Mouse (Mus musculus): ENCODE data around the gene Tulp1. TPM values are rescaled to one million over a fixed set of nuclear protein-coding genes. Genes with fewer than 3 reads are reported as not detected.
A peak's percentile ranks its signal among the peaks of the same experiment; 100 is the strongest.
"Not testable (repeated sequence)": the region's sequence is repeated elsewhere in the genome, so short reads cannot be mapped to it uniquely, and the experiment has no call there.

Gene Tulp1
- polyA plus RNA-seq (2015; fragmentation: Nextera tagmentation; extraction: Ambion mirVana): 7.1 and 7.5 TPM in 2 replicates

DNA sequence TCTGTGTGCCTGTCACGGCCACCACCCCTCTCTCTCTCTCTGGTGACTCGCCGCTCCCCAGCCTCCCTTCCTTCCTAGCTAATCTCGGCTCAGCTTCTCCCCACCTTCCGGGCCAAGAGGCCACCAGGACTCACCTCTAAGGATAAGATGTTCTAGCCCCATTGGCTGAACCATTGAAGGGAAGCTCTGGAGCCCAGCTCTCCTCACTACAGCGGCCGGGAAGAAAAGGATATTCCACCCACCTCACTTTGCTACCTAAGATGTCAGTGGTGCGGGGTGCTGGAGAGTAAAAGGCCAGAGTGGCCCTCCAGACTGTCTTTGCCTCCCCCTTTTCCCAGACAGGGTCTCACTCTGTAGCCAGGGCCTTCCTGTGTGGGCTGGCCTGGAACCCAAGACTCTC, at the start of gene Tulp1:
TSS of gene Tulp1 (minus strand) at position 101 of the 400 bp plus-strand sequence.
- 28% methylated on average over 8 of the region's 8 CpGs for whole genome bisulfite sequencing
- ATAC-seq (ENCODE audit: low FRiP score, low read depth): no peak

DNA sequence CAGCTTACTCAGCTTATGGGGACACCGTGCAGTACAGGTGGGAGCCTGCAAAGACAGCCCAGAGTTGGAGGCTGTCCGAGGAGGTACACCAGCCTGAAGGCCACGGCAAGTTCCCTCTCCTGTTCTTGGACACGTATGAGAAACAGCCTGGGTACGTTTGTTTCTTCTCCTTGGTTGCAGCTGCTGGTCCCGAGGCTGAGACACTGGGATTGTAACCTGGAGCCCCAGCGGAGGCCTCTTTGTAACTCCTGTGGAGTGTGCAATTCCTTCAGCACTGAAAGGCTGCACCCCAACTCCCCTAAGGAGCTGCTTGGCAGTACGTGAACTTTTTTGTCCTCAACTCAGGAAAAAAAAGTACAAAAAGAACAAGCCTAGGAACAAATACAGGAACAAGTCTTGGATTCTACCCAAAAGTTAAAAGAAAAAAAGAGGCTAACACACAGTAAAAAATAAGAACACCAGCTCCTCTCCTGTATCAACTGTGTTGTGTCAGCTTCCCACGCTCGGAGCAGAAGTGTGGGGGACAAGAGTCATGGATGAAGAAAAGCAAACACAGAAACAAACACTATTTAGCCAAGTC, 46.4 kb upstream of the Tulp1 start:
- ATAC-seq (ENCODE audit: low FRiP score, low read depth): no peak
- Histone ChIP-seq H3K4me1 (0 out of 2 replicates have a peak, but pooled peaks cover 11% of the 10 kb centered on the region), H3K27me3 (no peaks in the 10 kb centered on the region), H3K27ac (peak overlapping the region; percentile 55; the same call in 1 of the 2 replicates), H3K36me3 (peaks cover 43% of the 10 kb centered on the region), H3K4me3 (no peak overlapping the region), H3K4me2 (replicated peaks) (no peak overlapping the region), H3K9ac (no peak overlapping the region), H3K9me3 (no peaks in the 10 kb centered on the region)
- 75% methylated on average over 10 of the region's 10 CpGs for WGBS

More for the DNA sequence above, at the start of gene Tulp1:
- peak within 1 kb of the TSS; percentile 59 for H3K9ac ChIP-seq
- H3K4me2 ChIP-seq (replicated peaks): peak within 1 kb of the TSS; percentile 73
- H3K9me3 ChIP-seq: no peaks in the 10 kb centered on the region
- peaks cover 30% of the 10 kb centered on the region for H3K4me1 ChIP-seq
- H3K36me3 ChIP-seq: no peaks in the 10 kb centered on the region
- peak within 1 kb of the TSS; percentile 38 for H3K4me3 ChIP-seq
- no peak within 1 kb of the TSS for H3K27ac ChIP-seq
- peaks cover 55% of the 10 kb centered on the region for H3K27me3 ChIP-seq

DNA sequence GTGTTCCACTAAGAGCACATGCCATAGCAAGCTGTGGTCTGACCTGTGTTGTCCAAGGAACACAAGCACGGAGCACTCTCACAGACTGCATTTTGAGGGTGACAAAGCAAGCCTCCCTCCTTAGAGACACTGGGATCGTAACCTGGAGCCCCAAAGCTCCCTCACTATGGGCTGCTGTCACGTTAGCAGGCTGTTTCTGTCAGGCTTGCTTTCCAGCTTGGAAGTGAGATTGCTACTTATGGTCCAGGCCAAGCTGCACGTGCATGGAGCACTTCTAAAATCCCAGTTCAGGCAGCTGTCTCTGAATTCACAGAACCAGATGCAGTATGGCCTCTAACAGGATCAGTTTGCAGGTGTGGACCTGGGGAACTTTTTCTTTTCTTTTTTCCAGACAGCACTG, 45.7 kb upstream of the Tulp1 start:
- no peak overlapping the region for H3K4me3 ChIP-seq
- H3K27ac ChIP-seq: peak overlapping the region; percentile 55; the same call in 1 of the 2 replicates
- H3K27me3 ChIP-seq: no peaks in the 10 kb centered on the region
- WGBS: 71% methylated on average over 4 of the region's 4 CpGs
- no peak overlapping the region for H3K4me2 ChIP-seq (replicated peaks)
- ATAC-seq (ENCODE audit: low FRiP score, low read depth): no peak
- H3K4me1 ChIP-seq: 0 out of 2 replicates have a peak, but pooled peaks cover 11% of the 10 kb centered on the region
- H3K9me3 ChIP-seq: no peaks in the 10 kb centered on the region
- H3K9ac ChIP-seq: no peak overlapping the region; the same call in 1 of the 2 replicates
- H3K36me3 ChIP-seq: peaks cover 48% of the 10 kb centered on the region

DNA sequence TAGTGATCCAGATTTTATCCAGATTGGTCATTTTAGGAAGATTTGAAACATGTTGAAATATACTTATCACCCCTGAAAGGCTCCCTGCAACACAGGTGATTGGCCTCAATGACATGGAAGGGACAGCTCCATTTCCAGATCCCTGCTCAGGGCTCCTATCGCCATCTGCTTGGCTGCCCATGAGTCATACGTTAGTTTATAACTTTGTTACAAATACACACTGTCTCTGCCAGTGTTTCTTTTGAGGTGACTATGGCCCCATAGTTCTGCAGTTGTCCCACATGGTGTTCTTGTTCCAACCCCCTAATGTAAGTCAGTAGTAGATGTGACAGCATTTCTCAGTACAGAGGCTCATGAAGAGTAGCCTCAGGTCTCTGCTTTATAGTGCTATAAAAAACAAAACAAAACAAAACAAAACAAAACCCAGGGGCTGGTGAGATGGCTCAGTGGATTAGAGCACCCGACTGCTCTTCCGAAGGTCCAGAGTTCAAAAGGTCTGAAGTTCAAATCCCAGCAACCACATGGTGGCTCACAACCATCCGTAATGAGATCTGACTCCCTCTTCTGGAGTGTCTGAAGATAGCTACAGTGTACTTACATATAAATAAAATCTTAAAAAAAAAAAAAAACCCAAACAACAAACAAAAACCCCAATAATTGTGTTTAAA, 43.4 kb upstream of the Tulp1 start:
- H3K27me3 ChIP-seq: no peaks in the 10 kb centered on the region
- no peak overlapping the region for H3K4me2 ChIP-seq (replicated peaks)
- H3K27ac ChIP-seq: no peak overlapping the region
- no peaks in the 10 kb centered on the region for H3K9me3 ChIP-seq
- no peak overlapping the region for H3K4me3 ChIP-seq
- 0 out of 2 replicates have a peak, but pooled peaks cover 8% of the 10 kb centered on the region for H3K4me1 ChIP-seq
- WGBS: 73% methylated on average over 5 of the region's 5 CpGs
- H3K36me3 ChIP-seq: peaks cover 47% of the 10 kb centered on the region
- ATAC-seq (ENCODE audit: low FRiP score, low read depth): no peak
- no peak overlapping the region for H3K9ac ChIP-seq

DNA sequence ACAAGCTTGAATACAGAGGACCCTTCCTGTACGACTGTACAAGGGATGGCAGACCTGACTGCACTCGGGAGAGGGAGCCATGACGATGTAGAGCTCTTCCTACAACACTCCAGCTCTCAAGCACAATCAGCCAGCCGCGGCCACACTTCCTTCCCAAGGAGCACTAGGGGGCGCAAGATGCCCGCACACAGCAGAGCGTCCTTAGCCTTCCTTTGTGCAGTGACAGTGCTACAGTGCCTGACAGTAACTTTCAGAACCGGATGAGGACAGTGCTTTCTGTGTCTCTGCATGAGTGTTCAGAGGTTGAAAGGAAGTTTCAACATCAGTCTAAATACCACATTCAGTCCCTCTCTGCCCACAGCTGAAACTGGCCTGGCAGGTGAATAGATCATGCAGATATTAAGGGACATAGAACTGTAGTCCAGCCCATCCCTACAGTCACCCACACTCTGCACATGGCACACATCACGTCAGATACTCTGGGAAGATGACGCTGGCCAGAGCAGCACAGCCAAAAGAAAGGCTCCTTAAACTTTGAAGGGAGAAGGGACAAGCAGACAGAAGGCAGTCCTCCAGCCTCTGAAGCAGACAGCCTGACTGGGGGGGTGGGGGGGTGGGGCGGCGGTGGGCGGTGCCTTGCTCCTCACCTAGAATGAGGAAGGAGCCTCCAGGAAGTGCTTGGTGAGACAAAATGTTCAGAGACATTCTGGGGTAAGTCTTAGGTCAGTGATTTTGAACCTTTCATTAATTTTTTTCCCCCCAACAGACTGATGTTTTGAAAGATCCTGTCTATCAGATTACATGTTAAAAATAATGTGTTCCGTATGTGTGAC, 42.6 kb upstream of the Tulp1 start:
- no peak overlapping the region; the same call in 1 of the 2 replicates for H3K27ac ChIP-seq
- peak; percentile 80 for ATAC-seq (ENCODE audit: low FRiP score, low read depth)
- 44% methylated on average over 15 of the region's 15 CpGs for WGBS

DNA sequence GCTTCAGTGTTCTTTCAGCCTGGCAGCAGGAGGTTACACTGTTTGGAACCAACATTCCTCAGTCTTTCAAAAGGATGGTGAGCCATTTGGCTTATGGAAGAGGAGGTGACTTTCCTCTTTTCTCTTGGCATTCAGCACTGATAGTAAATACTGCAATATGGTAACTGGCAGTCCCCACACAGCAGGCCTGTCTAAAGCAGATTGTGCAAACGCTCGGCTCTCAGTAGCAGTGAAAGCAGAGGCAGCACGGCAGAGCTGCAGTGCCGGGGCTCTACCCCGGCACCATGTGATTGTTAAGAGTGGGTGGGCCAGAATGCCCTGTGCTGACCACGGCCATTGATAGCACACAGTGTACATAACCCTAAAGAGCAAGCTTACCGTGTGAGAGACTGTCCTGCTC, 41.4 kb upstream of the Tulp1 start:
- Histone ChIP-seq H3K36me3 (peaks cover 45% of the 10 kb centered on the region), H3K4me2 (replicated peaks) (no peak overlapping the region), H3K27ac (no peak overlapping the region), H3K9me3 (no peaks in the 10 kb centered on the region), H3K4me3 (no peak overlapping the region), H3K4me1 (0 out of 2 replicates have a peak, but pooled peaks cover under 1% of the 10 kb centered on the region), H3K9ac (no peak overlapping the region), H3K27me3 (no peaks in the 10 kb centered on the region)
- no peak for ATAC-seq (ENCODE audit: low FRiP score, low read depth)
- 88% methylated on average over 7 of the region's 7 CpGs for WGBS

More for the DNA sequence above, 42.6 kb upstream of the Tulp1 start:
- Histone ChIP-seq H3K9ac (no peak overlapping the region), H3K4me3 (no peak overlapping the region), H3K4me2 (replicated peaks) (no peak overlapping the region), H3K27me3 (no peaks in the 10 kb centered on the region), H3K9me3 (no peaks in the 10 kb centered on the region), H3K36me3 (peaks cover 45% of the 10 kb centered on the region), H3K4me1 (0 out of 2 replicates have a peak, but pooled peaks cover 8% of the 10 kb centered on the region)

DNA sequence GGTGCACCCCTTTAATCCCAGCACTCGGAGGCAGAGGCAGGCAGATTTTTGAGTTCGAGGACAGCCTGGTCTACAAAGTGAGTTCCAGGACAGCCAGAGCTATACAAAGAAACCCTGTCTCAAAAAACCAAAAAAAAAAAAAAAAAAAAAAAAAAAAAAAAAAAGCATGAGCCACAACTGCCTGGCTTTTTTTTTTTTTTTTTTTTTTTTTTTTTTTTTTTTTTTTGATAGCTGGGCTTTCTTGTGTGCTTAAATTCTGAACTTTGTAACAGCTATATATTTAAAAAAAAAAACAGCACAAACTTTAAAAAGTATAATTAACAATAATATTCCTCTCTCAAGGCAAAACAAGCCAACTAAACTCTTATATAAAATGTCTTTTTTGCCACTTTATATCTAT, 39.7 kb upstream of the Tulp1 start:
- H3K4me3 ChIP-seq; H3K27me3 ChIP-seq; H3K9ac ChIP-seq; H3K27ac ChIP-seq; H3K4me1 ChIP-seq; H3K4me2 ChIP-seq (replicated peaks); ATAC-seq (ENCODE audit: low FRiP score, low read depth); H3K9me3 ChIP-seq: not testable (repeated sequence)
- peaks cover 40% of the 10 kb centered on the region for H3K36me3 ChIP-seq
- WGBS: 97% methylated on average over 2 of the region's 2 CpGs

DNA sequence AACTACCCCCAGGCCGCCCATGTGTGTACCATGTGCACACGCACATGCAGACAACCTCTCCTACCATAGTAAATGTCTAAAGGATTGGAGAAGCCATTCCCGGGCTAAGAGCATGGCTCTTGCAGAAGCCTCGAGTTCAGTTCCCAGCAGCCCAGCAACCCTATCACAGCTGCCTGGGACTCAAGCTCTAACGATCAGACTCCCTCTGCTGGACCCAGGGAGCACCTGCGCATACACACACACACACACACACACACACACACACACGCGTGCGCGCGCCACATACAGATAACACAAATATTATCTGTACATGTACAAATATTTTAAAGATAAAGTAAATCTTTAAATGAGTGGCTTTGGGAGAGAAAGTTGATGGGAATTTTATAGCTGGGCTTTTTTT, 39.3 kb upstream of the Tulp1 start:
- no peak for ATAC-seq (ENCODE audit: low FRiP score, low read depth)
- H3K27me3 ChIP-seq: no peaks in the 10 kb centered on the region
- H3K36me3 ChIP-seq: peaks cover 43% of the 10 kb centered on the region
- no peaks in the 10 kb centered on the region for H3K4me1 ChIP-seq
- no peak overlapping the region for H3K27ac ChIP-seq
- H3K4me3 ChIP-seq: no peak overlapping the region
- H3K9ac ChIP-seq: no peak overlapping the region
- no peaks in the 10 kb centered on the region for H3K9me3 ChIP-seq
- no peak overlapping the region for H3K4me2 ChIP-seq (replicated peaks)
- WGBS: 96% methylated on average over 11 of the region's 11 CpGs

DNA sequence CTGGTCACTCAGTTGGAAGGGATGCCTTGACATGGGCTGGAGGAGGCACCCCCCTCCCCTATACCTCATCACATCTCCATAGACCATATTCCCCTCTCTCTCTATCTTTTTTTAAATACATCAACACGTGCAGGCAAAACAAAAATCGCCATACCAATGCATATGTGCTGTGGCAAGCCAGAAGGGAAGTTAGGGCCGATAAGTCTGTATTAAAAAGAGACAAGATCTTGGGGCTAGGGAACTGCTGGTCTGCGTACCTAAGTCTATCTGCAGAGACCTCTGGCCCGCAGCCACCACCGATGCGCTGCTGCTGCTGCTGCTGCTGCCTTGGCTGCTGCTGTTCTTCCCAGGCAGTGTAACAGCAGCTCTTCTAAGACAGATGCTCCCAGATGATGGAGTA, 30.0 kb upstream of the Tulp1 start:
- Histone ChIP-seq H3K4me3 (no peak overlapping the region), H3K36me3 (peaks cover 24% of the 10 kb centered on the region), H3K27ac (no peak overlapping the region), H3K27me3 (no peaks in the 10 kb centered on the region), H3K4me2 (replicated peaks) (no peak overlapping the region), H3K9me3 (no peaks in the 10 kb centered on the region), H3K4me1 (peaks cover 28% of the 10 kb centered on the region), H3K9ac (no peak overlapping the region)
- WGBS: 86% methylated on average over 7 of the region's 7 CpGs
- ATAC-seq (ENCODE audit: low FRiP score, low read depth): no peak

DNA sequence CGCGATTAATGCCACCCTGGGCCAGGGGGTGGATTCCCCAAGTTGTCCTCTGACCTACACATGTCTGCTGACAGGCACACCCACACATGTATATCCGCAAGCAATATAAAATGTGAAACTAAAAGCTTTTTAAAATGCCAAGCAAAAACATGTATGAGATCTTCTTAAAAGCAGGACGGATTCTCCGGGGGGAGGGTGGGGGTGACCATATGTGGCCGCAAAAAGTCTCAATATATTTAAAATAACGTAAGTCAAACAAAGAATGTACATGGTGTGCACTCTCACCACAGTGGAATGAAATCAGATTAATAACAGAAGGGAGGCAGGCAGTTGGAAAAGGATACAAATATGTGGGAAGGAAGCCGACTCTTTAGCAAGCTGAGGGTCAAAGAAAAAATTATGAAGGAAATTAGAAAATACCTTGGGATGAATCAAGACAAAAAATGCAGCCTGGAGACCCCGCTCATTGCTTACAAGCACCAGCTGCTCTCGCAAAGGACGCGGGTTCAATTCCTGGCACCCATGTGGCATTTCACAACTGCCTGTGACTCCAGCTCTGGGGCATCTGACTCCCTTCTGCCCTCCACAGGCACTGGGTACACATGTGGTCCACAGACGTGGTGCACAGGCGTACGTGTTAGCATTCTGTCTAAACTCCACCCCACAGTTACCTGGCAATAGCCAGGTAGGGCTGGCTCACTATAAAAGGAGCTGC, 29.2 kb upstream of the Tulp1 start:
- Histone ChIP-seq H3K4me2 (replicated peaks) (0 out of 2 replicates have a peak overlapping the region, but pooled peaks have one; percentile 14), H3K9ac (no peak overlapping the region), H3K27me3 (peaks cover 4% of the 10 kb centered on the region), H3K27ac (peak overlapping the region; percentile 59), H3K4me1 (peaks cover 28% of the 10 kb centered on the region), H3K9me3 (no peaks in the 10 kb centered on the region), H3K4me3 (no peak overlapping the region), H3K36me3 (peaks cover 18% of the 10 kb centered on the region)
- no peak for ATAC-seq (ENCODE audit: low FRiP score, low read depth)
- WGBS: 58% methylated on average over 15 of the region's 15 CpGs

DNA sequence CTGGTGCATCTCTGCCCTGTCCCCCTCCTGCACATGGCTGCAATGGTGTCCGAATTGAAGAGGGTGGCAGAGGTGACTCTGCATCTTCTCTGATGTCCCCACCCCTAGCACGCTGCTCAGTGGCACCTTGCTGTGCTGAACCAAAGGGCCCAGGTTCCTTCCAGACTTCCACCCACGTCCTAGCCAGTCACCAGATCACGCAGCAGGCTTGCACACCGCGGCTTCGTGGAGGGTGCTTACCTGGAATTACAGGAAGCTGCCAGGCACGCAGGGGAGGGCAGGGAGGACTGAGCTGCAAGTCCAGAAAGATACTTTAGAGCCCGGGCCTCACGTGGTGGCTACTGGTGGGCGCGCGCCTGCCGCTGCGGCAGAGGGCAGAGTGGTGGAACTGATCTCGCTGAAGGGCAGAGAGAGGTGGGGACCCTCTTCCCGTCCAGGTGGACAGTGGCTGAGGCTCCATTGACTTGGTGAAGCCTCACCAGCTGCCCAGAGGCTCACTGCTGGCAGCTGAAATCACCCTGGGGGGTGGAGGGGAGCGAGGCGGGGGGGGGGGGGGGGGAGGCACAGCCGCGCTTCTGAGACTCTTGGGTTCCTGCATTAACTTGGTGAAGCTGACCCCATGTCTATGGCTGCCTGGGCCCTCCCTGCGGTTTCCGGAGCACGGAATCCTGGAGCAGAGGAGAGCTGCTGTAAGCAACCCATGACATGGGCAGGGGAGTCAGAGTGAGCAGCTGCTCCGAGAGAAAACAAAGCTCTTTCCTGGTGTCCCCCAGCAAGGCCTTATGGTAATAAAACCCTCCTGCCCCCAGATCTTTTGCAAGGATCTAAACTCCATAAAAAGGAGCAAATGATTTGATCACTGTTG, 26.8 kb upstream of the Tulp1 start:
- WGBS: 7% methylated on average over 21 of the region's 25 CpGs
- no peaks in the 10 kb centered on the region for H3K9me3 ChIP-seq
- H3K27ac ChIP-seq: no peak overlapping the region
- no peak overlapping the region for H3K9ac ChIP-seq
- peaks cover 25% of the 10 kb centered on the region for H3K27me3 ChIP-seq
- H3K36me3 ChIP-seq: no peaks in the 10 kb centered on the region
- no peak overlapping the region for H3K4me3 ChIP-seq
- H3K4me1 ChIP-seq: peaks cover 32% of the 10 kb centered on the region
- 0 out of 2 replicates have a peak, but pooled peaks have one; percentile 38 for ATAC-seq (ENCODE audit: low FRiP score, low read depth)
- peak overlapping the region; percentile 51 for H3K4me2 ChIP-seq (replicated peaks)

Data from limb, embryonic 13.5 days (tissue).